Mouse (Mus musculus) midbrain, embryonic 14.5 days (tissue): ENCODE measurements at regions not wholly inside any gene's neighbourhood (a gene's known extent, or its start where the extent isn't known, plus 50 kb on each side); places are given as distances from the start of the nearest gene placed in this dataset.

Experiments
- ATAC-seq: fragments of 200-750 bp; cut with Nextera tagmentation; 2 replicates; pipeline ENCODE4 v1.8.0; 2017; ENCODE audit warnings: moderate number of reproducible peaks, moderate library complexity; ENCODE audit not compliant: low FRiP score, low TSS enrichment
- DNase-seq: peaks from one replicate; pipeline ENCODE4 v3.0.0-alpha.2; 2015
- H3K27ac ChIP-seq: fragments of 300-500 bp; sonication (generic); replicated peaks from 2 replicates; pipeline ENCODE4 v1.5.1; 2014; ENCODE audit warnings: mild to moderate bottlenecking, low read depth, low read length, moderate library complexity
- H3K27me3 ChIP-seq: fragments of 300-500 bp; sonication (generic); 2 replicates; pipeline ENCODE4 v1.6.1; 2014; ENCODE audit warnings: low read length, control low read depth, mixed read lengths; ENCODE audit not compliant: control insufficient read depth, insufficient read depth
- H3K36me3 ChIP-seq: fragments of 300-500 bp; sonication (generic); 2 replicates; pipeline ENCODE4 v1.6.1; 2014; ENCODE audit warnings: low read length, control low read depth; ENCODE audit not compliant: control insufficient read depth, insufficient read depth
- H3K4me1 ChIP-seq: fragments of 300-500 bp; sonication (generic); 2 replicates; pipeline ENCODE4 v1.6.1; 2014; ENCODE audit warnings: mild to moderate bottlenecking, antibody characterized with exemption, low read length, control low read depth; ENCODE audit not compliant: control insufficient read depth, insufficient read depth
- H3K4me2 ChIP-seq: fragments of 300-500 bp; sonication (generic); 2 replicates; pipeline ENCODE4 v1.6.1; 2014; ENCODE audit warnings: mild to moderate bottlenecking, low read length, moderate library complexity
- H3K4me3 ChIP-seq: fragments of 300-500 bp; sonication (generic); replicated peaks from 2 replicates; pipeline ENCODE4 v1.5.1; 2014; ENCODE audit warnings: low read depth, low read length
- H3K9ac ChIP-seq: fragments of 300-500 bp; sonication (generic); replicated peaks from 2 replicates; pipeline ENCODE4 v1.6.1; 2014; ENCODE audit warnings: mild to moderate bottlenecking, low read length, moderate library complexity
- H3K9me3 ChIP-seq: fragments of 300-500 bp; sonication (generic); 2 replicates; pipeline ENCODE4 v1.6.1; 2016; ENCODE audit warnings: low read length, control low read depth, mixed read lengths; ENCODE audit not compliant: control insufficient read depth
- WGBS: fragments of 180-500 bp; shearing (Covaris S2); extraction: QIAGEN DNeasy Blood & Tissue Kit; methylation state at CpG from one replicate; pipeline ENCODE4 v1.1.7; 2014; 5-methylcytosine and 5-hydroxymethylcytosine counted together

DNA sequence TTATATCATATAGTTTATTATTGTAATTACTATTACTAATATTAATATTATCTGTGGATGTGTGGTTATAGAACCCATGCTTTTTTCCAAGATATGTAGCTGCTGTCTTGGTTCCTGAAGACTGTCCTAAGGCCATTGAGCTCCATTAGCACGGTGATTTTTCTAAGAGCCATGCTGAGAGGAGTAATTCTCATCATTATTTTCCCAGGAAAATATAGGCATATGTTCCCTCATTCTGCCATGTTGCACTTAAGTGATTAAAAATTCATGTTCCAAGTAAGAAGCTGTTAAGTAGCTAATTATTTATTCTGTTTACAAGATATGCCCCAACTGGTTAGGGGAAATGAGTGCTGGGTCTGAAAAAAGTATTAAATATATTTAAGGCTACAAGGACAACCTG is 345.4 kb upstream of the Epha5 start:
- WGBS, result 64% methylated on average over 1 of the region's 1 CpGs
- no peaks in the 10 kb centered on the region for H3K36me3 ChIP-seq
- H3K27ac ChIP-seq, result no peak overlapping the region
- no peaks in the 10 kb centered on the region for H3K9me3 ChIP-seq
- H3K4me2 ChIP-seq, result no peak overlapping the region
- no peak overlapping the region for H3K9ac ChIP-seq
- no peaks in the 10 kb centered on the region for H3K4me1 ChIP-seq
- no peak overlapping the region for H3K4me3 ChIP-seq
- H3K27me3 ChIP-seq, result no peaks in the 10 kb centered on the region
- DNase-seq (no peak), ATAC-seq (no peak)

DNA sequence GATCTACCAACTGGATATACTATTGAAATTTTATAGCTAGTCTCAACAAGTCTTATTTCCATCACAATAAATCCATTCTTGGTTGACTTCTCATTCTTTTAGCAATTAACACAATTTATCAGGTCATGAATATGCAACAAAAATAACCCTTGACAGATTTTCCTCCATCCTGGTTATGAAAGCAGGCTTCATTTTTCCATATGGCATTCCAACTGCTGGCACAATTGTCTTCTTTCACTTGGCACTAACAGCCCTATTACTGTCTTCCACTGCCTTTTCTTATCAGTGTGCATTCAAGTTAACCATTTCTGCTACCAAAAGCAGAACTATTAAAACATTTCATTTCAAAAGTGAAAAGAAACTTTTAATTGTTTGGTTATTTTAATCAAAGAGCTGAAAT is 334.9 kb upstream of the Epha5 start:
- no peak overlapping the region for H3K9ac ChIP-seq
- DNase-seq (no peak), ATAC-seq (no peak)
- no peak overlapping the region for H3K4me3 ChIP-seq
- no peak overlapping the region for H3K27ac ChIP-seq
- no peaks in the 10 kb centered on the region for H3K27me3 ChIP-seq
- H3K4me1 ChIP-seq, result no peaks in the 10 kb centered on the region
- no peaks in the 10 kb centered on the region for H3K9me3 ChIP-seq
- no peaks in the 10 kb centered on the region for H3K36me3 ChIP-seq
- no peak overlapping the region for H3K4me2 ChIP-seq

DNA sequence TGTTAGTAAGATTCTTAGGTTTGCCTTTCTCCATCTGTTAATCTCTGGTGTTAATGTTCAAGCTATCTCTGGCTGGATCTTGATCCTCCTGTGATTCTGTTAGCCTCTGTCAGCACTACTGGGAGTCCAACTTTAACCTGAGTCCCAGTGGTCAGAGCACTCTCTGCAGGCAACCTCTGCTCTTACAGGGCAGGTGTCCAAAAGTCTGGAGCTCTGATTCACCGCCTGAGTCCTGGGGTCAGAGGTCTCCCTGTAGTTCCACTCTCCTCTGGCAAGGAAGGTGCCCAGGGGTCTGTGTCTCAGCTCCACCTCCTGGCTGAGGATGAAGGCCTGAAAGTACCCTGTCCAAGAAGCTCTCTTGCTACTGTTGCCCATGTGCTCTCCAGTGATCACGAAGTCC is 288.3 kb upstream of the Epha5 start:
- Histone ChIP-seq H3K36me3 (no peaks in the 10 kb centered on the region), H3K4me1 (no peaks in the 10 kb centered on the region), H3K4me2 (no peak overlapping the region), H3K9me3 (no peaks in the 10 kb centered on the region), H3K9ac (no peak overlapping the region), H3K27me3 (no peaks in the 10 kb centered on the region), H3K4me3 (no peak overlapping the region), H3K27ac (no peak overlapping the region)
- ATAC-seq (no peak), DNase-seq (no peak)
- 89% methylated on average over 2 of the region's 2 CpGs for WGBS

DNA sequence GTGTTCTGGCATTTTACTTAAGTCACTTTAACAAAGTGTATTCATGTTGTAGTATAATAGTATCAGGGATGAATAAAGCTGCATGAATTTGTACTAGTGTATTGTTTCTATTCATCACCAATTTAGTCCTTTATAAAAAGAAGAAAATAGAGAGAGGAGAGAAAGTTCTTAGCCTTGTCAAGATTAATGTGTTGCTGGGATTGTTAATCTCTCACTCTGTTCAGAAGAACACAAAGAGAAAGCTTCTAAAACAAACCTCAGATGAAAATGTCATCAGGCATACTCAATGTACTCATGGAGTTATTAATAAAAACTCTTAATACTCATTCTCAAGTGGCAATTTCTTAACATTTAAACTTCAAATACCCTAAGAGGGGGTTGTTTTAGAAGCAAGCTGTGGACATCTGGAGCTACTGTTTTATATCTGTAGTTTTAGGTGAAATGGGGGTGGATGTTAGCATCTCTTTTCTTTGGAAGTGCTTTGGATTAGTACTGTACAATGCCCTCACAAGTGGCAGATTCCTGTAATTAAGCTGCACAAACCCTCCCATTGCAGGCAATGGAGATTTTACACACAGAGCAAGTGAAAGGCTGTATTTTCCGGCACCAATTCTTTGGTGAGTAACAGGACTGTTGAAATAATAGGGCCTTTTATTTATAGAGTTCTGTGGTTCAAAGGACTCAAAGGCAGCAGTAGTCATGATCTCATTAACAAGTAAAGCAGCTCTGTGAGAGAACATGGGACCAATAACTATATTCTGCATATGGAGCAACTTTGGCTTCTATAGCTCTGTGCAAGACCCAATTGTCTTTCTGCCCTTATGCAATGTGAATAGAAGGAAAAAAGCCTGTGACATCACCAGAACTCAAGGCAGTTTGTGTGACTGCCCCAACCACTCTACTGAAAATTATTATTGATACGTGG is 273.4 kb upstream of the Epha5 start:
- ATAC-seq (peak; percentile 48; the same call in 1 of the 2 replicates), DNase-seq (peak; percentile 8)
- no peak overlapping the region for H3K9ac ChIP-seq
- H3K4me1 ChIP-seq, result no peaks in the 10 kb centered on the region
- no peaks in the 10 kb centered on the region for H3K36me3 ChIP-seq
- H3K4me3 ChIP-seq, result no peak overlapping the region
- H3K27ac ChIP-seq, result no peak overlapping the region
- H3K4me2 ChIP-seq, result no peak overlapping the region
- no peaks in the 10 kb centered on the region for H3K9me3 ChIP-seq
- 57% methylated on average over 2 of the region's 2 CpGs for WGBS
- H3K27me3 ChIP-seq, result no peaks in the 10 kb centered on the region

DNA sequence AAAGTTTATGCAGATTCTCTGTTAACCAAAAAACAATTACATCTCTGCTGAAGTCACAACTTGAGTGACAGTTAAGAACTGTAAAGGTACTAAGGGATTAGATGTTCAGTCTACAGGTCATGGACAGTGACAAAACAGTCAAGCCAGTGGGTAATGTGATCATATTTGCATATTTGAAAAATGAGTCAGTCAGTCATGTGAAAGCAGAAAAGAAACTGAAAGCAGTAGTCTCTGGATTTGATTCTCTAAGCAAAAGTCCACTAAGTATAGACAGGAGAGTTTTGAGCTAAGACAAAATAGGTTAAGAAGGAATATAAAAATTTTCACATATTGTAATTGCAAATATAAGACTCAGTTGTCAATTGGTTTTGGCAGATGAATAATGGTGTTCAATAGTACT is 270.4 kb upstream of the Epha5 start:
- no peaks in the 10 kb centered on the region for H3K4me1 ChIP-seq
- no peak overlapping the region for H3K4me2 ChIP-seq
- no peak overlapping the region for H3K27ac ChIP-seq
- no peaks in the 10 kb centered on the region for H3K9me3 ChIP-seq
- ATAC-seq (no peak), DNase-seq (no peak)
- H3K36me3 ChIP-seq, result no peaks in the 10 kb centered on the region
- no peak overlapping the region for H3K4me3 ChIP-seq
- no peak overlapping the region for H3K9ac ChIP-seq
- no peaks in the 10 kb centered on the region for H3K27me3 ChIP-seq

DNA sequence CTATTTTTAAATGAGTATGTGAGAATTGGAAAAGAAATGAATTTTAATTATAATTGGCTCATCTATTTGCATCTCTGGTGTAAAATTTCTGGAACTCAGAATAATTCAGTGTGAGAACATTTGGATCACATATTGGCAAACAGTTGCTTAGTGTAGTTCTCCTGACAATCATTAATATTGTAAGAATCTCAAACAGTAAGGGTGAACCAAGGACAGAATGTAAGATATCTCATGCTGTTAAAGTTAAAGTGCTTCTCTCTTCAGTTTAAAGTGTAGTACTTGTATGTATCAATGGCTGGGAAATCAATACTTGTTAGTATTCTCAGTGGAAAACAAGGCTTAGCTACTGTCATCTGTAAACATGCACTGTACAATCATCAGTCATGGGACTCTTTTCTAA is 238.0 kb upstream of the Epha5 start:
- DNase-seq (no peak), ATAC-seq (no peak; the same call in 1 of the 2 replicates)
- Histone ChIP-seq H3K9ac (no peak overlapping the region), H3K4me3 (no peak overlapping the region), H3K4me1 (no peaks in the 10 kb centered on the region), H3K27ac (no peak overlapping the region), H3K4me2 (no peak overlapping the region), H3K9me3 (no peaks in the 10 kb centered on the region), H3K27me3 (no peaks in the 10 kb centered on the region), H3K36me3 (no peaks in the 10 kb centered on the region)

DNA sequence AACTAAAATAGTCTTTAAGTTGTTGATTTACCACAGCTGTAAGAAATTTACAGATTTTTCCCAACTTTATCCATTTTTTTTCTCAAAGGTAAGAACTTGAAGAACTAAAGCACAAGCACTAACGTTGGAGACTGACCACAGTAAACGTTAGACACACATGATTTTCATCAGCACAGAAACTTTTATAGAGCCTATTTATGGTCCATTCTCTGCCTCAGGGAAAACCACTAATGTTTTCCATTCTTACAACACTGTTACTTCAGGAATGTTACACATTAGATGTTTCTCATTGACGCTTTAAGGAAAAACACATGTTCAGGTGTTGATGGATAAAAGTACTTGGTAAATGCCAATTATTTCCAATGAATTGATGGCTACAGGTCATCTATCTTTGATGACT is 218.3 kb upstream of the Epha5 start:
- WGBS, result 94% methylated on average over 3 of the region's 3 CpGs
- no peaks in the 10 kb centered on the region for H3K27me3 ChIP-seq
- H3K4me1 ChIP-seq, result no peaks in the 10 kb centered on the region
- DNase-seq (no peak), ATAC-seq (no peak)
- no peak overlapping the region for H3K4me3 ChIP-seq
- no peak overlapping the region for H3K27ac ChIP-seq
- H3K36me3 ChIP-seq, result no peaks in the 10 kb centered on the region
- no peaks in the 10 kb centered on the region; the same call in 1 of the 2 replicates for H3K9me3 ChIP-seq
- H3K9ac ChIP-seq, result no peak overlapping the region
- H3K4me2 ChIP-seq, result no peak overlapping the region

DNA sequence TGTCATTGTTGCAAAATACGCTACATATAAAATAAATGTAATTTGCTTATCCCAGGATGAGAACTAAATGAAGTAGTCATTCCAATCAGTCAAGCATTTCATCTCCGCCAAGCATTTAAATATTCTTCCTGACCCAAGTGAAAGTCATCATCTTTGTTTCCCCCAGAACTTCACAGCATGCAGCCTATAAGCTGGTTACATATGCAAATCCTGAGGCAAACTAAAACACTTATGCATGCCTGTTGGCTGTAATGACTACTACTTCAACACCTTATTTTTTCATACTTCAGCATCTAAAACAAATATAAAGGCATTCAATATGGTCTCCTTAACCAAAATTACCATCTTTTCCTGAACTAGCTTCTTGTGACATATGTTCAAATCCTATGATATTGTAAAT is 215.7 kb upstream of the Epha5 start:
- ATAC-seq (no peak), DNase-seq (peak; percentile 9)
- no peaks in the 10 kb centered on the region for H3K4me1 ChIP-seq
- H3K9me3 ChIP-seq, result no peaks in the 10 kb centered on the region; the same call in 1 of the 2 replicates
- no peaks in the 10 kb centered on the region for H3K36me3 ChIP-seq
- H3K27ac ChIP-seq, result no peak overlapping the region
- no peaks in the 10 kb centered on the region for H3K27me3 ChIP-seq
- no peak overlapping the region for H3K9ac ChIP-seq
- no peak overlapping the region for H3K4me3 ChIP-seq
- whole genome bisulfite sequencing, result 36% methylated on average over 2 of the region's 2 CpGs
- H3K4me2 ChIP-seq, result no peak overlapping the region

DNA sequence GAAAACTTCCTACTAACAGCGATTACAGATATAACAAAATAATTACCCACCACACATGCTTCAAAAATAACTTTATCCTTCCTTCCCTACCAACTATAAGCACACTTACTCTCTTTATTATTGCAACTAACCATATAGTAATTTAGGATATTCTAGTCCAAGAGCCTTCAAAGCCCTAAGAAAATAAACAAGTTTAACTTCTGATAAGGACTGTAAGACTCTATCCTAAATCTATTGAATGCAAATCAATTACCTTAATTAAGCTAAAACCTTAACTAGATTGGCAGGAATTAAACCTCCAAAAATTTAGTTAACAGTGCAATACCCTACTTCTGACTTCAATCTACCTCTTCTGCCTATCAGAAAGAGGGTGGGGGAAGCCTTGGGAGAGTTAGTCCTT is 201.0 kb upstream of the Epha5 start:
- WGBS, result 96% methylated on average over 1 of the region's 1 CpGs
- no peak for DNase-seq

More for the DNA sequence above, 201.0 kb upstream of the Epha5 start:
- Histone ChIP-seq H3K36me3 (no peaks in the 10 kb centered on the region), H3K9ac (no peak overlapping the region), H3K27me3 (no peaks in the 10 kb centered on the region), H3K9me3 (no peaks in the 10 kb centered on the region), H3K4me2 (no peak overlapping the region), H3K4me1 (no peaks in the 10 kb centered on the region), H3K4me3 (no peak overlapping the region), H3K27ac (no peak overlapping the region)
- ATAC-seq, result no peak
